28 mouse cellular contexts compared by ENCODE assay signal in the genomic region with DNA sequence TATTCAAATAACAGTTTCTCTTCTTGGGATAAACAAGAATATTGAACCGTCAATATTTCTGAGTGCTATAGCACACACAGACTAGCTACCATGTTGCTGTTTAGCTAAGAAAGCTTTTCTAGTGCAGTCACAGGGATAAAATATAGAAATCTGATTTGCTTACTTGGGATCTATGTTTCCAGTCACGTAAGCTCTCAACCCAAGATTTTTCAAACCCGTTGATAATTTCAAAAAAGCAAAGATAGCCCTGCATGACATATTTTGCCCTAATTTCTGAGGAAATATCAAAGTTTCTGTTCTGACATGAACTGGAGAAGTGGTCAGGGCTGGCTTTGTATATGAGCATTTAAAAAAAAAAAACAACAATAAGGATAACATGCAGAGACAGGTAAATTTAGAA.
DNase-seq lines count a peak whose midpoint lies in the region; ATAC-seq and TF ChIP-seq lines count a peak whose summit lies in the region.
"Had no signal": no experiment of that assay in that cellular context is flagged by ENCODE, and none has a peak within 500 bp of the region (broad histone marks: within the 10 kb centered on the region; RNA-seq: fewer than 3 reads in every experiment).

No protein-coding gene starts in this region.

- H3K27me3 ChIP-seq in intestine, embryonic 14.5 days (replicated peaks; ENCODE audit: control insufficient read depth, insufficient read depth, low read length) = no peaks in the 10 kb centered on the region
- H3K27me3 ChIP-seq in intestine, postnatal 0 days (replicated peaks; ENCODE audit: control insufficient read depth, insufficient read depth, low read length) = no peaks in the 10 kb centered on the region
- no peaks in the 10 kb centered on the region for H3K27me3 ChIP-seq in embryonic facial prominence, embryonic 12.5 days
- no peaks in the 10 kb centered on the region for H3K27me3 ChIP-seq in limb, embryonic 11.5 days (ENCODE audit: control insufficient read depth, insufficient read depth, low read length)
- H3K27me3 ChIP-seq in myocyte (ENCODE audit: control insufficient read depth, insufficient read depth, insufficient read length) = no peaks in the 10 kb centered on the region
- no peaks in the 10 kb centered on the region for H3K27me3 ChIP-seq in liver, postnatal 0 days (ENCODE audit: insufficient read depth, low read length)
- H3K27me3 ChIP-seq in heart, embryonic 12.5 days (replicated peaks) = no peaks in the 10 kb centered on the region
- no peaks in the 10 kb centered on the region for H3K27me3 ChIP-seq in neural tube, embryonic 15.5 days (replicated peaks)
- H3K27me3 ChIP-seq: embryonic facial prominence, embryonic 15.5 days; forebrain, embryonic 15.5 days; heart, embryonic 15.5 days; intestine, embryonic 15.5 days; liver, embryonic 15.5 days; megakaryocyte, embryonic 14.5 days; midbrain, embryonic 12.5 days had no signal

- peaks cover 12% of the 10 kb centered on the region for H3K36me3 ChIP-seq in intestine, embryonic 14.5 days (ENCODE audit: control insufficient read depth, insufficient read depth, low read length)
- H3K36me3 ChIP-seq in intestine, postnatal 0 days (ENCODE audit: control insufficient read depth, insufficient read depth) = no peaks in the 10 kb centered on the region
- H3K36me3 ChIP-seq in embryonic facial prominence, embryonic 12.5 days = peaks cover 5% of the 10 kb centered on the region; the same call in 1 of the 2 replicates
- H3K36me3 ChIP-seq in limb, embryonic 11.5 days (ENCODE audit: control insufficient read depth, insufficient read depth, low read length) = peaks cover 2% of the 10 kb centered on the region; the same call in 1 of the 2 replicates
- H3K36me3 ChIP-seq in myocyte (ENCODE audit: control insufficient read depth, insufficient read depth) = peaks cover 15% of the 10 kb centered on the region
- H3K36me3 ChIP-seq in liver, postnatal 0 days (replicated peaks; ENCODE audit: insufficient read depth, low read length) = no peaks in the 10 kb centered on the region
- H3K36me3 ChIP-seq in heart, embryonic 12.5 days = 0 out of 2 replicates have a peak, but pooled peaks cover 5% of the 10 kb centered on the region
- no peaks in the 10 kb centered on the region for H3K36me3 ChIP-seq in neural tube, embryonic 15.5 days
- H3K36me3 ChIP-seq: embryonic facial prominence, embryonic 15.5 days; forebrain, embryonic 15.5 days; heart, embryonic 15.5 days; intestine, embryonic 15.5 days; liver, embryonic 15.5 days; midbrain, embryonic 12.5 days had no signal

- no peak for TF ChIP-seq CTCF in intestine, postnatal 0 days (IDR thresholded peaks at IDR 0.05; ENCODE audit: low read depth)
- no peak for TF ChIP-seq CTCF in liver, postnatal 0 days (IDR thresholded peaks at IDR 0.05; ENCODE audit: low read depth)

- no peak overlapping the region for H3K4me3 ChIP-seq in intestine, embryonic 14.5 days (ENCODE audit: low read depth, low read length)
- no peak overlapping the region for H3K4me3 ChIP-seq in intestine, postnatal 0 days (ENCODE audit: low read depth, low read length)
- H3K4me3 ChIP-seq in embryonic facial prominence, embryonic 12.5 days = no peak overlapping the region
- no peak overlapping the region for H3K4me3 ChIP-seq in limb, embryonic 11.5 days (ENCODE audit: low read depth, low read length)
- H3K4me3 ChIP-seq in myocyte = no peak overlapping the region
- no peak overlapping the region for H3K4me3 ChIP-seq in liver, postnatal 0 days (ENCODE audit: low read depth, low read length)
- no peak overlapping the region for H3K4me3 ChIP-seq in heart, embryonic 12.5 days
- H3K4me3 ChIP-seq in neural tube, embryonic 15.5 days (replicated peaks) = no peak overlapping the region
- H3K4me3 ChIP-seq: forebrain, embryonic 15.5 days; heart, embryonic 15.5 days; intestine, embryonic 15.5 days; liver, embryonic 15.5 days; megakaryocyte, embryonic 14.5 days; midbrain, embryonic 12.5 days had no signal

- H3K9me3 ChIP-seq in intestine, embryonic 14.5 days (ENCODE audit: control insufficient read depth, low read length) = no peaks in the 10 kb centered on the region
- no peaks in the 10 kb centered on the region for H3K9me3 ChIP-seq in intestine, postnatal 0 days (ENCODE audit: control insufficient read depth)
- H3K9me3 ChIP-seq in embryonic facial prominence, embryonic 12.5 days = no peaks in the 10 kb centered on the region
- H3K9me3 ChIP-seq in limb, embryonic 11.5 days (ENCODE audit: control insufficient read depth, low read length) = no peaks in the 10 kb centered on the region
- no peaks in the 10 kb centered on the region for H3K9me3 ChIP-seq in liver, postnatal 0 days (ENCODE audit: low read length)
- no peaks in the 10 kb centered on the region for H3K9me3 ChIP-seq in heart, embryonic 12.5 days (replicated peaks)
- no peaks in the 10 kb centered on the region for H3K9me3 ChIP-seq in neural tube, embryonic 15.5 days (replicated peaks)
- H3K9me3 ChIP-seq: embryonic facial prominence, embryonic 15.5 days; forebrain, embryonic 15.5 days; heart, embryonic 15.5 days; intestine, embryonic 15.5 days; liver, embryonic 15.5 days; megakaryocyte, embryonic 14.5 days; midbrain, embryonic 12.5 days had no signal

- H3K9ac ChIP-seq in intestine, embryonic 14.5 days (ENCODE audit: low read length) = no peak overlapping the region
- H3K9ac ChIP-seq in intestine, postnatal 0 days (ENCODE audit: low read depth, low read length) = no peak overlapping the region
- peak overlapping the region; percentile 57; the same call in 1 of the 2 replicates for H3K9ac ChIP-seq in embryonic facial prominence, embryonic 12.5 days
- no peak overlapping the region for H3K9ac ChIP-seq in limb, embryonic 11.5 days (ENCODE audit: low read length)
- H3K9ac ChIP-seq in liver, postnatal 0 days (replicated peaks) = no peak overlapping the region
- no peak overlapping the region for H3K9ac ChIP-seq in heart, embryonic 12.5 days
- no peak overlapping the region for H3K9ac ChIP-seq in neural tube, embryonic 15.5 days (replicated peaks)
- H3K9ac ChIP-seq: embryonic facial prominence, embryonic 15.5 days; forebrain, embryonic 15.5 days; heart, embryonic 15.5 days; intestine, embryonic 15.5 days; liver, embryonic 15.5 days; midbrain, embryonic 12.5 days had no signal

- no peak overlapping the region for H3ac ChIP-seq in myocyte (ENCODE audit: control insufficient read depth, insufficient read length)

- peaks cover 4% of the 10 kb centered on the region; the same call in 1 of the 2 replicates for H3K4me1 ChIP-seq in intestine, embryonic 14.5 days (replicated peaks; ENCODE audit: control insufficient read depth, insufficient read depth, low read length)
- H3K4me1 ChIP-seq in intestine, postnatal 0 days (replicated peaks; ENCODE audit: control insufficient read depth, insufficient read depth, low read length) = no peaks in the 10 kb centered on the region
- peaks cover 16% of the 10 kb centered on the region for H3K4me1 ChIP-seq in embryonic facial prominence, embryonic 12.5 days
- peaks cover 5% of the 10 kb centered on the region; the same call in 1 of the 2 replicates for H3K4me1 ChIP-seq in limb, embryonic 11.5 days (ENCODE audit: control insufficient read depth, insufficient read depth, low read length)
- no peaks in the 10 kb centered on the region for H3K4me1 ChIP-seq in liver, postnatal 0 days (ENCODE audit: insufficient read depth)
- H3K4me1 ChIP-seq in heart, embryonic 12.5 days (replicated peaks) = peaks cover 6% of the 10 kb centered on the region
- no peaks in the 10 kb centered on the region for H3K4me1 ChIP-seq in neural tube, embryonic 15.5 days
- H3K4me1 ChIP-seq: forebrain, embryonic 15.5 days; liver, embryonic 15.5 days; megakaryocyte, embryonic 14.5 days; midbrain, embryonic 12.5 days had no signal

- DNase-seq in intestine, embryonic 14.5 days (ENCODE audit: low spot score) = no peak
- DNase-seq in limb, embryonic 11.5 days (ENCODE audit: low spot score) = no peak
- DNase-seq in liver, postnatal 0 days = no peak
- DNase-seq: adrenal gland, adult 2 months; adrenal gland, postnatal 36 days; cerebellum, adult 18-20 months; cerebellum, postnatal 14 days; gastrocnemius, postnatal 10 days; kidney, adult 9 months; kidney, postnatal 10 days; layer of hippocampus, adult 9-11 months; lung, postnatal 4 days; retina, postnatal 1 day; spleen, adult 18-20 months; thymus, postnatal 14 days had no signal

- H3K4me2 ChIP-seq in intestine, embryonic 14.5 days (ENCODE audit: low read length) = no peak overlapping the region
- no peak overlapping the region for H3K4me2 ChIP-seq in intestine, postnatal 0 days (replicated peaks; ENCODE audit: low read depth)
- H3K4me2 ChIP-seq in embryonic facial prominence, embryonic 12.5 days (replicated peaks) = peak overlapping the region; percentile 58
- no peak overlapping the region for H3K4me2 ChIP-seq in limb, embryonic 11.5 days (ENCODE audit: low read depth, severe bottlenecking)
- peak overlapping the region; percentile 91 for H3K4me2 ChIP-seq in myocyte (ENCODE audit: low read depth)
- no peak overlapping the region for H3K4me2 ChIP-seq in liver, postnatal 0 days (ENCODE audit: low read depth, low read length)
- H3K4me2 ChIP-seq in heart, embryonic 12.5 days = no peak overlapping the region
- H3K4me2 ChIP-seq in neural tube, embryonic 15.5 days = no peak overlapping the region
- H3K4me2 ChIP-seq: forebrain, embryonic 15.5 days; heart, embryonic 15.5 days; intestine, embryonic 15.5 days; liver, embryonic 15.5 days; midbrain, embryonic 12.5 days had no signal

- no peak for ATAC-seq in intestine, embryonic 14.5 days (replicated peaks; ENCODE audit: low FRiP score, low TSS enrichment, low read depth)
- no peak for ATAC-seq in intestine, postnatal 0 days
- no peak for ATAC-seq in embryonic facial prominence, embryonic 12.5 days (ENCODE audit: insufficient number of reproducible peaks, insufficient read depth, low FRiP score, low TSS enrichment)
- ATAC-seq in limb, embryonic 11.5 days (ENCODE audit: insufficient number of reproducible peaks, low FRiP score, low TSS enrichment, low read depth) = no peak
- no peak for ATAC-seq in liver, postnatal 0 days
- ATAC-seq in heart, embryonic 12.5 days (ENCODE audit: insufficient number of reproducible peaks, low FRiP score) = no peak
- no peak for ATAC-seq in neural tube, embryonic 15.5 days (ENCODE audit: low FRiP score)
- ATAC-seq: forebrain, embryonic 15.5 days; hindbrain, embryonic 16.5 days had no signal

- 70% methylated on average over 3 of the region's 3 CpGs for WGBS in intestine, embryonic 14.5 days
- WGBS in intestine, postnatal 0 days = 78% methylated on average over 3 of the region's 3 CpGs
- 53% methylated on average over 3 of the region's 3 CpGs for WGBS in embryonic facial prominence, embryonic 12.5 days
- 71% methylated on average over 3 of the region's 3 CpGs for WGBS in limb, embryonic 11.5 days
- 81% methylated on average over 3 of the region's 3 CpGs for WGBS in liver, postnatal 0 days (ENCODE audit: insufficient replicate concordance)
- 79% methylated on average over 3 of the region's 3 CpGs for WGBS in heart, embryonic 12.5 days
- 93% methylated on average over 3 of the region's 3 CpGs for WGBS in neural tube, embryonic 15.5 days

- peaks cover 45% of the 10 kb centered on the region for H3K79me2 ChIP-seq in myocyte (ENCODE audit: control insufficient read depth, insufficient read depth)

- 0 out of 2 replicates have a peak overlapping the region, but pooled peaks have one; percentile 12 for H3K27ac ChIP-seq in intestine, embryonic 14.5 days (ENCODE audit: low read depth)
- no peak overlapping the region for H3K27ac ChIP-seq in intestine, postnatal 0 days (ENCODE audit: low read depth, low read length)
- H3K27ac ChIP-seq in embryonic facial prominence, embryonic 12.5 days = peak overlapping the region; percentile 94
- H3K27ac ChIP-seq in limb, embryonic 11.5 days (replicated peaks; ENCODE audit: low read depth, low read length) = peak overlapping the region; percentile 100
- no peak overlapping the region for H3K27ac ChIP-seq in liver, postnatal 0 days (ENCODE audit: low read depth)
- H3K27ac ChIP-seq in heart, embryonic 12.5 days (ENCODE audit: poor library complexity, severe bottlenecking) = no peak overlapping the region
- H3K27ac ChIP-seq in neural tube, embryonic 15.5 days (replicated peaks) = no peak overlapping the region
- H3K27ac ChIP-seq: forebrain, embryonic 15.5 days; intestine, embryonic 15.5 days; liver, embryonic 15.5 days; midbrain, embryonic 12.5 days had no signal

- TF ChIP-seq EP300 in liver, postnatal 0 days (IDR thresholded peaks at IDR 0.05; ENCODE audit: low read depth) = no peak

- no peak for TF ChIP-seq POLR2A in myocyte (IDR thresholded peaks at IDR 0.05; ENCODE audit: insufficient read length, low read depth)

Comparison
In these comparisons a context has a peak if more than half of its experiments do, and no peak if none do; other contexts are left out.
1. H3K27ac ChIP-seq: peak in intestine, embryonic 14.5 days (single experiment), embryonic facial prominence, embryonic 12.5 days (single experiment) and limb, embryonic 11.5 days (single experiment); none in intestine, postnatal 0 days (single experiment), liver, postnatal 0 days (single experiment), heart, embryonic 12.5 days (single experiment) and neural tube, embryonic 15.5 days (single experiment).
2. H3K4me2 ChIP-seq: peak in embryonic facial prominence, embryonic 12.5 days (single experiment) and myocyte (single experiment); none in intestine, embryonic 14.5 days (single experiment), intestine, postnatal 0 days (single experiment), limb, embryonic 11.5 days (single experiment), liver, postnatal 0 days (single experiment), heart, embryonic 12.5 days (single experiment) and neural tube, embryonic 15.5 days (single experiment).